Mouse (Mus musculus): ENCODE measurements at regions not wholly inside any gene's neighbourhood (a gene's known extent, or its start where the extent isn't known, plus 50 kb on each side); places are given as distances from the start of the nearest gene placed in this dataset.

GRCm38 (mm10) chr8:78083012-78083411 lies 130.1 kb upstream of the Ttc29 start:
- Histone ChIP-seq H3K4me3 (no peak overlapping the region), H3K36me3 (no peaks in the 10 kb centered on the region), H3K27ac (no peak overlapping the region), H3K27me3 (no peaks in the 10 kb centered on the region), H3K9me3 (no peaks in the 10 kb centered on the region), H3K9ac (no peak overlapping the region), H3K4me2 (replicated peaks) (no peak overlapping the region), H3K4me1 (no peaks in the 10 kb centered on the region)
- 76% methylated on average over 2 of the region's 2 CpGs for WGBS
- no peak for ATAC-seq (ENCODE audit: insufficient number of reproducible peaks, insufficient read depth, low FRiP score, low TSS enrichment)

- ATAC-seq (ENCODE audit: insufficient number of reproducible peaks, insufficient read depth, low FRiP score, low TSS enrichment) = no peak
- no peaks in the 10 kb centered on the region for H3K4me1 ChIP-seq
- H3K4me3 ChIP-seq = no peak overlapping the region
- no peak overlapping the region for H3K27ac ChIP-seq
- WGBS = 94% methylated on average over 3 of the region's 3 CpGs
- no peaks in the 10 kb centered on the region for H3K27me3 ChIP-seq
- H3K9ac ChIP-seq = no peak overlapping the region
- H3K4me2 ChIP-seq (replicated peaks) = no peak overlapping the region
- no peaks in the 10 kb centered on the region for H3K36me3 ChIP-seq
- no peaks in the 10 kb centered on the region for H3K9me3 ChIP-seq
Measured at GRCm38 (mm10) chr8:78086361-78086760, 126.7 kb upstream of the Ttc29 start.

- Histone ChIP-seq H3K27me3 (no peaks in the 10 kb centered on the region), H3K4me2 (replicated peaks) (no peak overlapping the region), H3K36me3 (no peaks in the 10 kb centered on the region), H3K4me1 (no peaks in the 10 kb centered on the region), H3K27ac (no peak overlapping the region), H3K4me3 (no peak overlapping the region), H3K9me3 (no peaks in the 10 kb centered on the region), H3K9ac (no peak overlapping the region)
- ATAC-seq (ENCODE audit: insufficient number of reproducible peaks, insufficient read depth, low FRiP score, low TSS enrichment) = no peak
- WGBS = 88% methylated on average over 9 of the region's 9 CpGs
Measured at GRCm38 (mm10) chr8:78090382-78091122, 122.5 kb upstream of the Ttc29 start.

DNA sequence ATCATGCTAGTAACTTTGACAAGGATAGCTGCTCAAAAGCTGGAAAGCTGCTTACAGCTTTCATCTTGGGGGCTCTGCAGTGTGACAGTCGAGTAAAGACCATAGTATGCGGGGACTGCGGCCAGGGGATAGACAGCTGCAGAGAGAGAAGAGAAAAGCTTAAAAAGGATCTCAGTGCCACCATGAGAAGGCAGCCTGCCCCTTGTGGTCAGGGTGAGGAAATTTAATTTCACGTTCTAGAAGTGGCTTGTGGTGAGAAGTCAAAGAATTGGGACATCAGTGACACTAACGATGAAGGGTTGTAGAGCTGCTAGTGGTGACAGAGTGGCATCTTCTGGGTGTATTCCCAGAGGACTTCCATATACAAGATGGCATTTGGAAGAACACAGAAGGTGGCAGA lies 116.7 kb upstream of the Ttc29 start:
- 63% methylated on average over 5 of the region's 5 CpGs for WGBS
- no peaks in the 10 kb centered on the region for H3K27me3 ChIP-seq
- no peak overlapping the region for H3K4me2 ChIP-seq (replicated peaks)
- H3K36me3 ChIP-seq = no peaks in the 10 kb centered on the region
- no peak for ATAC-seq (ENCODE audit: insufficient number of reproducible peaks, insufficient read depth, low FRiP score, low TSS enrichment)
- no peak overlapping the region for H3K27ac ChIP-seq
- H3K4me3 ChIP-seq = no peak overlapping the region
- H3K9ac ChIP-seq = no peak overlapping the region
- no peaks in the 10 kb centered on the region for H3K9me3 ChIP-seq
- H3K4me1 ChIP-seq = no peaks in the 10 kb centered on the region

- H3K9me3 ChIP-seq = no peaks in the 10 kb centered on the region
- no peak overlapping the region for H3K9ac ChIP-seq
- no peak overlapping the region for H3K4me3 ChIP-seq
- no peak for ATAC-seq (ENCODE audit: insufficient number of reproducible peaks, insufficient read depth, low FRiP score, low TSS enrichment)
- WGBS = 39% methylated on average over 6 of the region's 6 CpGs
- no peaks in the 10 kb centered on the region for H3K4me1 ChIP-seq
- H3K27me3 ChIP-seq = no peaks in the 10 kb centered on the region
- H3K27ac ChIP-seq = no peak overlapping the region
- H3K4me2 ChIP-seq (replicated peaks) = no peak overlapping the region
- no peaks in the 10 kb centered on the region for H3K36me3 ChIP-seq
Measured at GRCm38 (mm10) chr8:78098191-78098745, 114.8 kb upstream of the Ttc29 start.

DNA sequence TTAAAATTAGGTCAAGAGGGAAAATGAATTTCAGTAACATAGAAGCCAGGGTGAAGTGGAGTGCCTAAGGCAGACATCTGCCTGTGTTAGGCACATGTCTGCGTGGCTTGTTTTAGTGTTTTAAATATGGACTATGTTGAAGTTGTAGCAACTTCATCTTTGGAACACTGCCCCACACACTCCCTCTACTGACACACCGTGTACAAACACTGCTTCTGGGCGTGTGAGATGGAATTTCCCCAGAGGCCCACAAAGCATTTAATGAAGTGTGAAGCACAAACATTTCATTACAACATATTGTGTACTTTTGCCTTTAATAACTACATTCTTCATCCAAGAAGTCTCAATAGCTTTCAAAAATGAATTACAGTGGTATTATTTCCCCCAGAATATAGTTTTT lies 114.0 kb upstream of the Ttc29 start:
- ATAC-seq (ENCODE audit: insufficient number of reproducible peaks, insufficient read depth, low FRiP score, low TSS enrichment) = no peak
- Histone ChIP-seq H3K4me2 (replicated peaks) (no peak overlapping the region), H3K9me3 (no peaks in the 10 kb centered on the region), H3K36me3 (no peaks in the 10 kb centered on the region), H3K27ac (no peak overlapping the region), H3K27me3 (no peaks in the 10 kb centered on the region), H3K9ac (no peak overlapping the region), H3K4me3 (no peak overlapping the region), H3K4me1 (no peaks in the 10 kb centered on the region)
- WGBS = 80% methylated on average over 3 of the region's 3 CpGs

GRCm38 (mm10) chr8:78107339-78107738 lies 105.8 kb upstream of the Ttc29 start:
- Histone ChIP-seq H3K4me2 (replicated peaks) (no peak overlapping the region), H3K36me3 (no peaks in the 10 kb centered on the region), H3K27me3 (no peaks in the 10 kb centered on the region), H3K27ac (no peak overlapping the region), H3K4me1 (no peaks in the 10 kb centered on the region), H3K4me3 (no peak overlapping the region), H3K9me3 (no peaks in the 10 kb centered on the region), H3K9ac (no peak overlapping the region)
- 65% methylated on average over 7 of the region's 7 CpGs for WGBS
- no peak for ATAC-seq (ENCODE audit: insufficient number of reproducible peaks, insufficient read depth, low FRiP score, low TSS enrichment)

GRCm38 (mm10) chr8:78110003-78110649 lies 103.0 kb upstream of the Ttc29 start:
- Histone ChIP-seq H3K27me3 (no peaks in the 10 kb centered on the region), H3K4me1 (no peaks in the 10 kb centered on the region), H3K9me3 (no peaks in the 10 kb centered on the region), H3K4me3 (no peak overlapping the region), H3K9ac (no peak overlapping the region), H3K27ac (no peak overlapping the region), H3K36me3 (no peaks in the 10 kb centered on the region), H3K4me2 (replicated peaks) (no peak overlapping the region)
- 84% methylated on average over 3 of the region's 3 CpGs for WGBS
- ATAC-seq (ENCODE audit: insufficient number of reproducible peaks, insufficient read depth, low FRiP score, low TSS enrichment) = no peak

DNA sequence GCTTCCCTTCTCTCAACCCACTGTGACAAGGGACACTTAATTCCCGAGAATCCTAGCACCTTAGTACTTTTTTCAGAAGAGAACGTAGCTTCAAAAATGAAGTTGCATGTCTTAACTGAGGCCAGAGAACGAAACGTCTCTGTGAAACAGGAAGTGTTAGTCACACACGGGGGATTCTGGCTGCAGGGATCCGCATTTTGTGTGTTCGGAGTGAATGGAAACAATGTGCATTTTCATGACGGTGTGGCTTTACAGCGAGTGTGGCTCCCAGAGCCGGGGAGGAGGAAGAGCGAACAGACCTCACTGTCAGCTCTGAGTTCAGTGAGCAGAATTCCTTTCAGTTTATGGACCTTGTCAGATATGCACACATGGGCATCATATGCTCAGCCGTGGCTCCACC lies 100.0 kb upstream of the Ttc29 start:
- Histone ChIP-seq H3K9me3 (no peaks in the 10 kb centered on the region), H3K4me2 (replicated peaks) (peak overlapping the region; percentile 24; the same call in 1 of the 2 replicates), H3K27ac (no peak overlapping the region), H3K4me1 (no peaks in the 10 kb centered on the region), H3K27me3 (no peaks in the 10 kb centered on the region; the same call in 1 of the 2 replicates), H3K9ac (no peak overlapping the region), H3K36me3 (no peaks in the 10 kb centered on the region), H3K4me3 (no peak overlapping the region)
- WGBS = 36% methylated on average over 12 of the region's 12 CpGs
- no peak for ATAC-seq (ENCODE audit: insufficient number of reproducible peaks, insufficient read depth, low FRiP score, low TSS enrichment)

DNA sequence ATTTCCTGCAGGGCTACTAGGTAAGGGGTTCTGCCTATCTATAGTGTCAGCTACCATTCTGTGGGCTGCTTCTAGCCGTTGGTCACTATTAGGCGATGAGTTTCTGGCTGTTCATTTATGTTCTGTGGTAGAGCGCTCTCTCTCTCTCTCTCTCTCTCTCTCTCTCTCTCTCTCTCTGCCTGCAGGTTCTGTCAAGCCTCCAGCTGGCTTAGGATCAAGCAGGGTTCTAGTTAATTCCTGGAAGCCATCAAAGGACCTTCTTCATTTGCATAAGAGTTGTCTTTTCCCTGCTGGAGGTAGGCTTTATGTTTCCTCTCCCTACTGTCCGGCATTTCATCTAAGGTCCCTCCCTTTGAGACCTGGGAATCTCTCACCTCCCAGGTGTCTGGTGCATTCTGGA lies 98.6 kb upstream of the Ttc29 start:
- H3K27ac ChIP-seq = no peak overlapping the region

GRCm38 (mm10) chr8:78117191-78117590 lies 95.9 kb upstream of the Ttc29 start:
- Histone ChIP-seq H3K27me3 (no peaks in the 10 kb centered on the region; the same call in 1 of the 2 replicates), H3K9ac (no peak overlapping the region), H3K36me3 (no peaks in the 10 kb centered on the region), H3K4me1 (no peaks in the 10 kb centered on the region), H3K4me2 (replicated peaks) (no peak overlapping the region), H3K4me3 (no peak overlapping the region), H3K27ac (no peak overlapping the region), H3K9me3 (no peaks in the 10 kb centered on the region)
- ATAC-seq (ENCODE audit: insufficient number of reproducible peaks, insufficient read depth, low FRiP score, low TSS enrichment) = no peak

More for the DNA sequence above, 98.6 kb upstream of the Ttc29 start:
- Histone ChIP-seq H3K9ac (no peak overlapping the region), H3K4me1 (no peaks in the 10 kb centered on the region), H3K27me3 (no peaks in the 10 kb centered on the region; the same call in 1 of the 2 replicates), H3K9me3 (no peaks in the 10 kb centered on the region), H3K36me3 (no peaks in the 10 kb centered on the region), H3K4me3 (no peak overlapping the region), H3K4me2 (replicated peaks) (no peak overlapping the region)
- ATAC-seq (ENCODE audit: insufficient number of reproducible peaks, insufficient read depth, low FRiP score, low TSS enrichment) = no peak
- 33% methylated on average over 4 of the region's 4 CpGs for WGBS

- Histone ChIP-seq H3K27me3 (no peaks in the 10 kb centered on the region; the same call in 1 of the 2 replicates), H3K27ac (no peak overlapping the region), H3K4me1 (no peaks in the 10 kb centered on the region), H3K9me3 (no peaks in the 10 kb centered on the region), H3K4me3 (no peak overlapping the region), H3K9ac (no peak overlapping the region), H3K36me3 (no peaks in the 10 kb centered on the region), H3K4me2 (replicated peaks) (no peak overlapping the region)
- no peak for ATAC-seq (ENCODE audit: insufficient number of reproducible peaks, insufficient read depth, low FRiP score, low TSS enrichment)
- WGBS = 89% methylated on average over 9 of the region's 9 CpGs
Measured at GRCm38 (mm10) chr8:78118493-78118892, 94.6 kb upstream of the Ttc29 start.
